Mouse (Mus musculus): ENCODE data around the gene Rps19bp1.
A peak's percentile ranks its signal among the peaks of the same experiment; 100 is the strongest.

The Rps19bp1 gene

DNA sequence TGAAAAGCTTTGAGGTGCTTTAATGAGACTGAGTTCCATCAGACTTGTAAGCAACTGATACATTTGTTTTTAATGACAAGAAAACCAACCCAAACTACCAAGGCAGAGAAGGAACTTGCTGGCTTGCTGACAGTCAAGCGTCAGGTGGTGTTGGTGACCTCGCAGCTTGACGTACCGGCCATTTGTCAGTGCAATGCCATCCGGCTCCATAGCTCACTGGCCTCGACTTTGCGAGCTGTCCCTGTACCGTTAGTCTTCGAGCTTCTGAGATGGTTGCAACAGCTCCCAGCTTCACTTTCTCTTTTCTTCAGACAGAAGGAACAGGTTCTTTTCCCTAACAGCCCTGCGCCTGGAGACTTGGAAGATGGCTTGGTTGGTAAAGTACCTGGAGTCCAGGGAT lies 46.6 kb downstream of the Rps19bp1 start:
- no peak for DNase-seq

DNA sequence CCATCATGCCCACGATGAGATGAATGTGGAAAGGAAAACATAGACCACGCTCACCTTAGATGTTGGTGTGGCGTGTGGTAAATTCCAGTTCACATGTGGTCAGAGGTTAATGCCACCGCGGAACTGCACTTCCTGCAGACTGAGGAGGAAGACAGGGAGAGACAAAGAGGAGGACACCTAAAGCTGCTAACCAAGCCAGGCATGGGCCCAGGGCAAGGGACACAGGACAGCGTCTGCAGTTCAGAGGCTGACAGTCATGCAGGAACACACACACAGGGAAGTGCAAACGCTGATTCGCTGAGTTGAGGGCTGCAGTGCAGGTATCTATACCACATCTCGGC lies 47.7 kb downstream of the Rps19bp1 start:
- no peak for DNase-seq

DNA sequence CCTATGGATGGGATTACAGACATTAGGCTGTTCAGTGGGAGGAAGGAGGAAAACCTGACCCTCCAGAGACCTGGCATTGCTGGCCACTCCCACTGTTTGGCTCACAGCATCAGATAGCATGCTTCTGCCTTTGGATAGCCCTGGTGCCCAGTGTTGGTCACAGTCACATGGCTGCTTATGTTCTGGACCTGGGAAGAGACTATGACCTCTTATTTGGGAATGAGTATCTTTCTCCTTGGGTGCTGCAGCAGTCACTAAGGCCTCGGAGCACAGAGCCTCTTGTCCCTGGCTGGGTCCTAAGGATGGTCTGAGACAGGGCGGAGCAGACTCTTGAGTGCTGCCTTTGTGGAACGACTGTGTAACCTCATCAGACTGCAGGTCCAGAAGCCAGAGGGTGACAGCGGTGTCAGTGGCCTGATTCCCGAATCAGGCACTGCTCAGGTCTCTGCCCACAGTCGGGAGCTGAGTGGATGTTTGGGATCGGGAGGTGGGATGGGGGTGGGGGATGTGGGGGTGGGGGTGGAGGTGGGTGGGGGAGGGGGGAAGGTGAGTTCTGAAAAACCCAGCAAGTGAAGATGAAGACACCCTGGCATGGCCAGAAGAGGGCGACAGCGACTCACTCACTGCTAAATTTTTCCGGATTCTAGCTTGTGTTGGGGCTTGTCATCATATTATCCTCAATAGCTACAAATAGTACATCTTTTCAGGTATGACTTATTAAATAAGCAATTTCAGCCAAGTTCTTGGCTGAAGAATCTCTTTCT lies 48.2 kb downstream of the Rps19bp1 start:
- DNase-seq: peak in 1 of 2 experiments; percentile 21

DNA sequence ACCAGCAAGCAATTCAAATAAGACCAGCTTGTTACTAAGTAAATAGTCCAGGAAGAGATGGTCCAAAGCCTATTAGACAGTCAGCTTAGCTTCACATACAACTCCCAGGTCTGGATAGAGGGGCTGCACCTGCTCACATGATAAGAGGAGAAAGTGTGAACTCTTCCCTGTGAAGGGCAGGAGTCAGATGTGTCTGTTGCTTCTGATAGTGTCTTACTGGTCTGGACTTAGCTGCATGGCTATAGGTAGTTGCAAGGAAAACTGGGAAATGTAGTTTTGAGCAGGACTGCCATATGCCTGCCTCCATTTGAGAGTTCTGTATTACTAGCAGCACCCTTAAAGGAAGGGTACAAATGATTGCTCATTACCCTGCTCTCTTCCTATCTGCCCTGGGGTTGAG lies 50.4 kb downstream of the Rps19bp1 start:
- DNase-seq: no peak

Data from lung, adult 18-20 months (tissue).